Mouse (Mus musculus): Measurements from ENCODE around the gene Cnppd1. TPM values are rescaled to one million over a fixed set of nuclear protein-coding genes. Genes with fewer than 3 reads are reported as not detected.

The Cnppd1 gene
- total and polyA plus RNA-seq, 3 experiments: 12.3 to 47.2 (median 16.2) TPM

DNA sequence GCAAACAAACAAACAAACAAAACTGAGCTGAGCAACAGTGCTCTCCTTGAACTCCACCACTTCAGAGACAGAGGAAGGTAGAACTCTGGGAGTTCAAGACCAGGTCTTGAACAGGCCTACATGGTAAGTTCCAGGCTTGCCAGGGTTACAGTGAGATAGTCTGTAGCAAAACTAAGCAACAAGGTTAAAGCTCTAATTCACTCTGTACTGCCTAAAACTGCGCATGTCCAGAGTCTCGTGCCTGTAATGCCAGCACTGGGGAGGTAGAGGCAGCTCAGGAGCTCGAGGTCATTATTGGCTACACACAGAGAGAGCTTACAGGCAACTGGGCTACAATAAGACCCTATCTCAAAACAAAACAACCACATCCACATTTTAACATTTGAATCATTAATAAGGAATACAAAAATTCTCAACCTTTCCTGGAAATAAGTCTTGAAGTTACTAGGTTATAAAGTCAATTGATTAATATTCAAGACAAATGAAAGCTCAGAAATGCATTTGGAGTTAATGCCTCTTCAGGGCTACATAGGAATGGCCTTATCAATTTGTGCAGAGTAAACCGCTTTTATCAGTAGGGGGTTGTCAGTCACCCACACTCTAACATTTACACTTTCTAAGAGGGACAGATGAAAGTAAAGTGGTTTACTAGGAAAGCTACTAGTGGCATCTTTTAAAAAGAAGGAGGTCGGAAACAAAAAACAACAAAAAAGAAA, 17.2 kb upstream of the Cnppd1 start:
- dilution Hi-C loops (cut with MboI; ENCODE audit: extremely low pct_ligation_motif_present, extremely low pct_unique_long_range_greater_than_20kb, low sequenced_read_pairs): no loop called here
- no peak overlapping the region for H3K9ac ChIP-seq (ENCODE audit: insufficient read depth, low read depth)
- no peak overlapping the region for H3K4me2 ChIP-seq (ENCODE audit: insufficient read depth, low read depth, poor library complexity, severe bottlenecking)
- H3K27ac ChIP-seq (ENCODE audit: insufficient read depth, low read depth): no peak overlapping the region
- in situ Hi-C loops (cut with MboI; ENCODE audit: low pct_ligation_motif_present, low pct_unique_long_range_greater_than_20kb, low sequenced_read_pairs): no loop called here
- H3K36me3 ChIP-seq (replicated peaks in 1 of 2; ENCODE audit: control insufficient read depth in 1 of 2, insufficient read depth in 1 of 2, low read length in 1 of 2): no peaks in the 10 kb centered on the region
- H3K4me1 ChIP-seq (ENCODE audit: control insufficient read depth in 1 of 2, insufficient read depth in 2 of 2): no peaks in the 10 kb centered on the region
- no peaks in the 10 kb centered on the region for H3K27me3 ChIP-seq (replicated peaks)
- H3K9me3 ChIP-seq (replicated peaks; ENCODE audit: low read length): no peaks in the 10 kb centered on the region
- H3K79me2 ChIP-seq (replicated peaks; ENCODE audit: control insufficient read depth, extremely low read depth, insufficient read depth, poor library complexity, severe bottlenecking): no peaks in the 10 kb centered on the region
- TF ChIP-seq POLR2A (IDR thresholded peaks at IDR 0.05; ENCODE audit: low read depth, low read length) (no peak), CHD2 (IDR thresholded peaks at IDR 0.05; ENCODE audit: low read length) (no peak), IRF4 (IDR thresholded peaks at IDR 0.05; ENCODE audit: low read depth, low read length) (no peak), USF2 (conservative IDR thresholded peaks at IDR 0.05; ENCODE audit: low read depth, low read length) (no peak), BHLHE40 (IDR thresholded peaks at IDR 0.05; ENCODE audit: low read depth, low read length) (no peak), HCFC1 (IDR thresholded peaks at IDR 0.05; ENCODE audit: low read depth, low read length) (no peak), TBP (conservative IDR thresholded peaks at IDR 0.05; ENCODE audit: low read depth, low read length) (no peak), NRF1 (IDR thresholded peaks at IDR 0.05; ENCODE audit: low read depth, low read length) (no peak), PAX5 (IDR thresholded peaks at IDR 0.05; ENCODE audit: low read length) (no peak), E2F4 (IDR thresholded peaks at IDR 0.05; ENCODE audit: insufficient replicate concordance, low read depth, low read length) (no peak), ZNF384 (IDR thresholded peaks at IDR 0.05; ENCODE audit: low read depth, low read length) (no peak)
- DNase-seq (ENCODE audit: extremely low read depth): no peak
- no peak overlapping the region for H3K4me3 ChIP-seq (replicated peaks in 1 of 3; ENCODE audit: low read depth in 2 of 3, low read length in 2 of 3, poor library complexity in 1 of 3)

DNA sequence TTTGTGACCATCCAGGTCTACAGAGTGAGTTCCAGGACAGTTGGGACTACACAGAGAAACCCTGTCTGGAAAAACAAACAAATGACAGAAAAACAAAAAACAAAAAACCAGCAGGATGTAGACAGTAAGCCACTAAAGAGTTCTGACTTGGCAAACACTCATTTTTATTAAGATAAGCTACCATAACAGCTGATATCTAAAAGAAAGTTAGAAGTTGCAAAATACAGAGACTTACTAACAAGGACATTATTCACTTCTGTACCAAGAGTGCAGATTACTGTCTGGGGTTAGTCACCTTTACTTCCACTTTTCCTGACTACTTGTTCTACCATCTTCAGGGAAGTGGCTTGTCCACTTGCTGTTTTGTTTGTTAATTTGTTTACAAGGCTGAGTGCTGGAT, 16.5 kb upstream of the Cnppd1 start:
- no peak for DNase-seq (ENCODE audit: extremely low read depth)
- no peak overlapping the region for H3K9ac ChIP-seq (ENCODE audit: insufficient read depth, low read depth)

More for the DNA sequence above, 16.5 kb upstream of the Cnppd1 start:
- no peak overlapping the region for H3K4me3 ChIP-seq (replicated peaks in 1 of 3; ENCODE audit: low read depth in 2 of 3, low read length in 2 of 3, poor library complexity in 1 of 3)
- no peaks in the 10 kb centered on the region for H3K36me3 ChIP-seq (replicated peaks in 1 of 2; ENCODE audit: control insufficient read depth in 1 of 2, insufficient read depth in 1 of 2, low read length in 1 of 2)
- H3K4me2 ChIP-seq (ENCODE audit: insufficient read depth, low read depth, poor library complexity, severe bottlenecking): no peak overlapping the region
- no peaks in the 10 kb centered on the region for H3K4me1 ChIP-seq (ENCODE audit: control insufficient read depth in 1 of 2, insufficient read depth in 2 of 2)
- no peak overlapping the region for H3K27ac ChIP-seq (ENCODE audit: insufficient read depth, low read depth)
- no peaks in the 10 kb centered on the region for H3K9me3 ChIP-seq (replicated peaks; ENCODE audit: low read length)
- dilution Hi-C loops (cut with MboI; ENCODE audit: extremely low pct_ligation_motif_present, extremely low pct_unique_long_range_greater_than_20kb, low sequenced_read_pairs) (no loop called here), in situ Hi-C loops (cut with MboI; ENCODE audit: low pct_ligation_motif_present, low pct_unique_long_range_greater_than_20kb, low sequenced_read_pairs) (no loop called here)
- TF ChIP-seq PAX5 (IDR thresholded peaks at IDR 0.05; ENCODE audit: low read length): no peak
- TF ChIP-seq MYC (IDR thresholded peaks at IDR 0.05; ENCODE audit: low read depth, low read length): no peak
- no peak for TF ChIP-seq POLR2AphosphoS2 (IDR thresholded peaks at IDR 0.05; ENCODE audit: low read depth, low read length)
- TF ChIP-seq ZNF384 (IDR thresholded peaks at IDR 0.05; ENCODE audit: low read depth, low read length): no peak
- TF ChIP-seq NRF1 (IDR thresholded peaks at IDR 0.05; ENCODE audit: low read depth, low read length): no peak
- TF ChIP-seq SIN3A (IDR thresholded peaks at IDR 0.05; ENCODE audit: low read length): no peak
- TF ChIP-seq IRF4 (IDR thresholded peaks at IDR 0.05; ENCODE audit: low read depth, low read length): no peak
- TF ChIP-seq ZC3H11A (IDR thresholded peaks at IDR 0.05; ENCODE audit: low read depth, low read length): no peak
- TF ChIP-seq GABPA (IDR thresholded peaks at IDR 0.05; ENCODE audit: insufficient replicate concordance, low read depth, low read length): no peak
- TF ChIP-seq MEF2A (IDR thresholded peaks at IDR 0.05; ENCODE audit: borderline replicate concordance, low read depth, low read length): no peak
- no peaks in the 10 kb centered on the region for H3K27me3 ChIP-seq (replicated peaks)
- no peaks in the 10 kb centered on the region for H3K79me2 ChIP-seq (replicated peaks; ENCODE audit: control insufficient read depth, extremely low read depth, insufficient read depth, poor library complexity, severe bottlenecking)
